Mouse (Mus musculus) hindbrain, embryonic 10.5 days (tissue): ENCODE measurements around the gene Vars2. TPM values are rescaled to one million over a fixed set of nuclear protein-coding genes. Genes with fewer than 3 reads are reported as not detected.
A peak's percentile ranks its signal among the peaks of the same experiment; 100 is the strongest.

Experiments used
- DNase-seq: peaks from one replicate; pipeline ENCODE4 v3.0.0-alpha.2; 2017; ENCODE audit warnings: low spot score
- H3K27ac ChIP-seq: fragments of 300-500 bp; sonication (generic); 2 replicates; pipeline ENCODE4 v1.5.1; 2016; ENCODE audit warnings: mild to moderate bottlenecking, moderate library complexity
- H3K27me3 ChIP-seq: fragments of 300-500 bp; sonication (generic); 2 replicates; pipeline ENCODE4 v1.6.1; 2016; ENCODE audit warnings: mild to moderate bottlenecking; ENCODE audit not compliant: poor library complexity, insufficient read depth, severe bottlenecking
- H3K36me3 ChIP-seq: fragments of 300-500 bp; sonication (generic); 2 replicates; pipeline ENCODE4 v1.6.1; 2016; ENCODE audit warnings: mild to moderate bottlenecking, moderate library complexity
- H3K4me1 ChIP-seq: fragments of 300-500 bp; sonication (generic); replicated peaks from 2 replicates; pipeline ENCODE4 v1.6.1; 2016; ENCODE audit warnings: mild to moderate bottlenecking
- H3K4me3 ChIP-seq: fragments of 300-500 bp; sonication (generic); 2 replicates; pipeline ENCODE4 v1.5.1; 2016; ENCODE audit warnings: mild to moderate bottlenecking, moderate library complexity
- H3K9me3 ChIP-seq: fragments of 300-500 bp; sonication (generic); 2 replicates; pipeline ENCODE4 v1.6.1; 2016; ENCODE audit warnings: mild to moderate bottlenecking, moderate library complexity
- WGBS: fragments of 180-500 bp; shearing (Covaris S2); methylation state at CpG from one replicate; pipeline ENCODE4 v1.1.7; 2016; 5-methylcytosine and 5-hydroxymethylcytosine counted together
- polyA plus RNA-seq: library from polyadenylated mRNA; unstranded; fragments of >200 nt; fragmentation: Nextera tagmentation; extraction: Ambion mirVana; gene quantifications from 2 replicates; pipeline ENCODE4 v1.2.1, GENCODE M21; 2016

The Vars2 gene
- polyA plus RNA-seq, 1 experiment from 2014 or later: 16.7 TPM

DNA sequence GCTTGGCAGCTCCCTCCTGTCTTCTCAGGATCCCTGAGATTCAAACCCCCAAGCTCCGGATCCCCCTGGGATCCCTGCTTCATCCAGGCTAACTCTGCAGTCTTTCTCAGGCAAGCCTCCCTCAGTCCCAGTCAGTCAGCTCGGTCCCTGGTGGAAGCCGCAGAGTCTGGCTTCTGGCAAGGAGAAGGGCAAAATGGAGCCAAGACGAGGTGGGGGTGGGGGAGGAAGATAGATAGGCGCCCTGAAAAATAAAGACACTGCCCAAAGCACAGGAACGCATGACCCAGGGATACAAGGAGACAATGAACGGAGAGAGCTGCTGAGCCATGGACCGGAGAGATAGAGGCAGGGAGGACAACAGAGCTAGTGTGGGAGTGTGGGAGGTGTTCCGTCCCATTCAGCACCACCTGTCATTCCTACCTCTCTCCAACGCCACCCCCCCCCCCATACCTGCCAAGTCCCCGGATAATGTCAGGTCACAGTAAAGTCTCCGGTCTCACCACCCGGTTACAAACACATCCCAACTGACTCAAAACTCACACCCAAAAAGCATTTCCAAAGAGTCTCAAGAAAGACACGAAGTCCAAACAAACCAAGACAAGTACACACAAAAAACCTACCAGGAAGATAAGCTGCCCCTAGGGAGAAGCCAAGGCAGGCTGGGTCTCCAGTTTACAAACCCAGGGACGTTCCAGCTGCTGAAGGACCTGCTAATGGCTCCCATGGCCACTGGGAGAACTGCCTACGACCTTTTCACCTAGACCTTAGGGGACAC is 34.0 kb upstream of the Vars2 start:
- Histone ChIP-seq H3K27me3 (peaks cover 14% of the 10 kb centered on the region; the same call in 1 of the 2 replicates), H3K4me3 (peak overlapping the region; percentile 96), H3K4me1 (peaks cover 83% of the 10 kb centered on the region), H3K27ac (peak overlapping the region; percentile 99), H3K36me3 (peaks cover 16% of the 10 kb centered on the region), H3K9me3 (no peaks in the 10 kb centered on the region)
- 2% methylated on average over 16 of the region's 16 CpGs for WGBS
- DNase-seq: peak; percentile 43

DNA sequence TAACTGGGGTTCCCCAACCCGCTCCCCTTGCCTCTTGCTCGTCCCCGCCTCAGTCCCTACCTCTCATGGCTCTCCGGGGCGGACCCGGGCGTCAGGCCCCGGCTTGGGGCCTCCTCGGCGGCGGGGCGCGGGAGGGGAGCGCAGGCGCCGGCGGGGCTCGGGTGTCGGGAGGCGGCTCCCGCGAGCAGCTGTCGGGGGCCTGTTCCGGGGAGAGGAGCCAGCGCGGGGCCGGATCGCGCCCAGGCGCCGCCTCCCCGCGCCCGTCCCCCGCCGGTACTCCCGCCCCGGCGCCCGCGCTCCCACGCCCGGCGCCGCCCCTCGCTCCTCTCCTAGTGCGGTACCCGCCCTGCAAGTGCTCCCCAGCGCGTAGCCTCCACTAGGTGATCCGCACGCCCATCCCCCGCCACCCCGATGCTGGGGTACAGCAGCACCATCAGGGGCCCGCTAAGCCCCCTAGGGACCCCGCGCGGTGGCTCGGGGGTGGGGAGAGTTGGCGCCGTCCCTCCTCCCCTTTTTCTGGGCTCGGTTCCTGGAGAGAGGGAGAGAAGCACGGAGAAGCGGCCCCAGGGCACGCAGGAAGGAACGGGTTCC is 33.1 kb upstream of the Vars2 start:
- Histone ChIP-seq H3K27me3 (peaks cover 14% of the 10 kb centered on the region; the same call in 1 of the 2 replicates), H3K4me3 (peak overlapping the region; percentile 96), H3K27ac (peak overlapping the region; percentile 99), H3K4me1 (peaks cover 74% of the 10 kb centered on the region), H3K9me3 (peaks cover 5% of the 10 kb centered on the region), H3K36me3 (peaks cover 26% of the 10 kb centered on the region)
- peak; percentile 65 for DNase-seq
- 1% methylated on average over 66 of the region's 66 CpGs for WGBS

DNA sequence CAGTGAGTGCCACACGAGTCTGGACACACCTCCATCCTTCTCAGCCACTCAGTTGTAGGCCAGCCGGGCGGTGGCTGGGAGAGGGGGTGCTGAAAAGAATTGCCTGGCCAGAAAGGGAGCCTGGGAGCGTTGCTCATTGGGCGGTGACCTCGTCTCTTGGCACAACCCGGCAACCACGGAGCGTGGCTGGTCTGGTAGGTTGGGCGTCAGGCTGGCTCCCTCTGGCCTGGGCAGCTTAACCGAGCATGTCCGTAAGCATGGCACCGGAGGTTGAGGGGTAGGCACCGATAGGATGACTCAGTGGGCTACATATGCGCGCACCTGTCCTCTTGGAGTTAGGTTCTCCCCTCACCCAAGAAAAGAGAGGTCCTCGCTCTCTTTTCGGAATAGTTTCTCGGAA is 32.5 kb upstream of the Vars2 start:
- Histone ChIP-seq H3K9me3 (peaks cover 7% of the 10 kb centered on the region), H3K36me3 (peaks cover 31% of the 10 kb centered on the region), H3K27me3 (peaks cover 14% of the 10 kb centered on the region; the same call in 1 of the 2 replicates), H3K4me3 (peak overlapping the region; percentile 96), H3K4me1 (peaks cover 68% of the 10 kb centered on the region), H3K27ac (peak overlapping the region; percentile 99)
- DNase-seq: peak; percentile 50
- 2% methylated on average over 19 of the region's 19 CpGs for WGBS

GRCm38 (mm10) chr17:35698501-35698883 is 31.1 kb upstream of the Vars2 start:
- H3K36me3 ChIP-seq: peaks cover 43% of the 10 kb centered on the region
- H3K9me3 ChIP-seq: peaks cover 7% of the 10 kb centered on the region
- 23% methylated on average over 5 of the region's 5 CpGs for WGBS
- no peak for DNase-seq
- H3K4me1 ChIP-seq: peaks cover 61% of the 10 kb centered on the region
- H3K4me3 ChIP-seq: peak overlapping the region; percentile 52
- peaks cover 14% of the 10 kb centered on the region; the same call in 1 of the 2 replicates for H3K27me3 ChIP-seq
- peak overlapping the region; percentile 99 for H3K27ac ChIP-seq

GRCm38 (mm10) chr17:35697759-35698500 is 30.5 kb upstream of the Vars2 start:
- H3K27me3 ChIP-seq: peaks cover 14% of the 10 kb centered on the region; the same call in 1 of the 2 replicates
- peak; percentile 78 for DNase-seq
- WGBS: 4% methylated on average over 16 of the region's 16 CpGs
- peaks cover 49% of the 10 kb centered on the region for H3K36me3 ChIP-seq
- peaks cover 7% of the 10 kb centered on the region for H3K9me3 ChIP-seq
- peak overlapping the region; percentile 52 for H3K4me3 ChIP-seq
- H3K27ac ChIP-seq: peak overlapping the region; percentile 99
- peaks cover 59% of the 10 kb centered on the region for H3K4me1 ChIP-seq

DNA sequence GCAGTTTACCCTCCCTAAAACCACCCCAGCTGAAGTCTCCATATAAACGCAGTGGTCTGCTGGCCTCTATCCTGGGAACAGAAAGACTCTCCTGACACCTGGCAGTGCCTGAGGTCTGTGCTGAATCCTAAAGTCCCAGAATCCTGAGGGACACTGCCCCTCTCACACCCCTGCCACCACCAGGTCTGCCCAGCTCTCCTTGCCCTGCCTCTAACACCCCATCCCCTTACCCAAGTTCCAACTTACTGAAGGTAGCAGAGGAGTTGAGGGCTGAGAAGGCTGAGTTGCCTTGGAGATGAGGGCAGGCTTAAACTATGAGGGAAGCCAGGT is 30.0 kb upstream of the Vars2 start:
- peaks cover 53% of the 10 kb centered on the region for H3K4me1 ChIP-seq
- peak overlapping the region; percentile 99 for H3K27ac ChIP-seq
- no peak for DNase-seq
- H3K9me3 ChIP-seq: peaks cover 7% of the 10 kb centered on the region
- 26% methylated on average over 1 of the region's 1 CpGs for WGBS
- peaks cover 11% of the 10 kb centered on the region; the same call in 1 of the 2 replicates for H3K27me3 ChIP-seq
- peak overlapping the region; percentile 52 for H3K4me3 ChIP-seq
- H3K36me3 ChIP-seq: peaks cover 54% of the 10 kb centered on the region

- Histone ChIP-seq H3K36me3 (peaks cover 61% of the 10 kb centered on the region), H3K27me3 (peaks cover 4% of the 10 kb centered on the region; the same call in 1 of the 2 replicates), H3K4me3 (peak overlapping the region; percentile 52), H3K27ac (peak overlapping the region; percentile 99), H3K4me1 (peaks cover 46% of the 10 kb centered on the region), H3K9me3 (peaks cover 7% of the 10 kb centered on the region)
- 67% methylated on average over 6 of the region's 6 CpGs for WGBS
- no peak for DNase-seq
Measured at GRCm38 (mm10) chr17:35696691-35697090, 29.3 kb upstream of the Vars2 start.

GRCm38 (mm10) chr17:35695289-35695688 is 27.9 kb upstream of the Vars2 start:
- peaks cover 38% of the 10 kb centered on the region for H3K4me1 ChIP-seq
- H3K9me3 ChIP-seq: peaks cover 7% of the 10 kb centered on the region
- no peaks in the 10 kb centered on the region for H3K27me3 ChIP-seq
- DNase-seq: no peak
- 90% methylated on average over 2 of the region's 2 CpGs for WGBS
- no peak overlapping the region for H3K27ac ChIP-seq
- H3K4me3 ChIP-seq: no peak overlapping the region
- peaks cover 72% of the 10 kb centered on the region for H3K36me3 ChIP-seq

GRCm38 (mm10) chr17:35693906-35694305 is 26.5 kb upstream of the Vars2 start:
- no peak overlapping the region for H3K27ac ChIP-seq
- H3K9me3 ChIP-seq: peaks cover 7% of the 10 kb centered on the region
- WGBS: 95% methylated on average over 5 of the region's 5 CpGs
- no peak for DNase-seq
- H3K4me1 ChIP-seq: peaks cover 24% of the 10 kb centered on the region
- no peaks in the 10 kb centered on the region for H3K27me3 ChIP-seq
- H3K4me3 ChIP-seq: no peak overlapping the region
- H3K36me3 ChIP-seq: peaks cover 75% of the 10 kb centered on the region

DNA sequence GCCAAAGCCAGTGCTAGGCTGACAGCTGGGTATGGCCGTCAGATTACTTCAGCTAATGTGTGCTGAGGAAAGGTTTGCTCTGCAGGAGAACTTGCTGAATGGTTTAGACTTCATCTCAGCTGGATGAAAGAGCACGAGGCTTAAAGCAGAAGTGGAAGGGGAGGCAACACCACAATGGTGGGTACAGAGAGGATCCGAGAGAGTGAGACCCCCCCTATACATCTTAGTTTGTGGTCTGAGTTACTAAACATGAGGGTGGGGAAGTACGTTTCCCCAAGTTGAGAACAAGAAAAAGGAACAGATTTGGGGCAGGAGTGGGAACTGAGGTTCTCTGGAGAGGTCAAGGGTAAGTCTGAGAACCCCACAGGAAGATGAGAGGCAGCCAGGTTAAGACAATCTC is 25.0 kb upstream of the Vars2 start:
- no peak for DNase-seq
- 83% methylated on average over 4 of the region's 4 CpGs for WGBS
- peaks cover 90% of the 10 kb centered on the region for H3K36me3 ChIP-seq
- H3K4me3 ChIP-seq: no peak overlapping the region
- H3K27me3 ChIP-seq: no peaks in the 10 kb centered on the region
- no peak overlapping the region for H3K27ac ChIP-seq
- peaks cover 12% of the 10 kb centered on the region for H3K4me1 ChIP-seq
- H3K9me3 ChIP-seq: peaks cover 7% of the 10 kb centered on the region

DNA sequence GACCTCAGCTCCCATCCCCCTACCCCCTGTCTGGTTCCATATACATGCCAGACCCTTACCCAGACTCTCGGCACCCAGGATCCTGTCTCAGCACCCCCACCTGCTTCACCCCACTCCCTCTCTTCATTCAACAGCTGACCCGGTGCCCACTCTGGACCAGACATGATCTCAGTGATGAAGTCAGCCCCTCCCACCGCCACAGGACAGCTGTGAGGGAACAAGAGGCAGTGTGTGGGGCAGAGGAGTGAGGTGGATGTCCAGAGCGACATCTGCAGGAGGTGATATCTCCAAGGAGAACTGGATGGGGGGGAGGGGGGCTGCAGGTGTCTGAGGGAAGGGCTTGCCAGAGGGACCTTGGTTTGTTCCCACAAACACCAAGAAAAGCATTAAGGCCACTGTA is 24.4 kb upstream of the Vars2 start:
- Histone ChIP-seq H3K36me3 (peaks cover 95% of the 10 kb centered on the region), H3K9me3 (peaks cover 7% of the 10 kb centered on the region), H3K27ac (no peak overlapping the region), H3K4me3 (no peak overlapping the region), H3K27me3 (no peaks in the 10 kb centered on the region), H3K4me1 (peaks cover 8% of the 10 kb centered on the region)
- DNase-seq: no peak
- WGBS: 80% methylated on average over 4 of the region's 4 CpGs

- no peak for DNase-seq
- H3K27ac ChIP-seq: no peak overlapping the region
- peaks cover 21% of the 10 kb centered on the region for H3K4me1 ChIP-seq
- H3K27me3 ChIP-seq: no peaks in the 10 kb centered on the region
- 92% methylated on average over 18 of the region's 18 CpGs for WGBS
- H3K4me3 ChIP-seq: no peak overlapping the region
- H3K36me3 ChIP-seq: peaks cover 98% of the 10 kb centered on the region
- no peaks in the 10 kb centered on the region for H3K9me3 ChIP-seq
Measured at GRCm38 (mm10) chr17:35689936-35690645, 22.7 kb upstream of the Vars2 start.
